33 mouse cellular contexts compared by ENCODE assay signal in genomic region chr3:122308981-122309380, GRCm38 (mm10). TPM values are rescaled to one million over a fixed set of nuclear protein-coding genes. Genes with fewer than 3 reads are reported as not detected.
DNase-seq lines count a peak whose midpoint lies in the region; ATAC-seq lines count a peak whose summit lies in the region.
"Had no signal": no experiment of that assay in that cellular context is flagged by ENCODE, and none has a peak within 500 bp of the region (broad histone marks: within the 10 kb centered on the region; RNA-seq: fewer than 3 reads in every experiment).

No protein-coding gene starts in this region.

- H3K27me3 ChIP-seq in hindbrain, embryonic 10.5 days (ENCODE audit: insufficient read depth, poor library complexity, severe bottlenecking) = peaks cover 6% of the 10 kb centered on the region; the same call in 1 of the 2 replicates
- H3K27me3 ChIP-seq in hindbrain, embryonic 12.5 days = peaks cover 4% of the 10 kb centered on the region; the same call in 1 of the 2 replicates
- H3K27me3 ChIP-seq: embryonic facial prominence, embryonic 12.5 days; hindbrain, embryonic 15.5 days; liver, embryonic 13.5 days; neural tube, embryonic 15.5 days had no signal

- no peak overlapping the region for H3K27ac ChIP-seq in hindbrain, embryonic 10.5 days
- H3K27ac ChIP-seq in hindbrain, embryonic 12.5 days = no peak overlapping the region
- H3K27ac ChIP-seq: embryonic facial prominence, embryonic 12.5 days; heart, embryonic 10.5 days; heart, embryonic 15.5 days; hindbrain, embryonic 15.5 days; limb, embryonic 10.5 days; limb, embryonic 15.5 days; liver, embryonic 13.5 days; midbrain, embryonic 13.5 days; neural tube, embryonic 15.5 days had no signal

- H3K9me3 ChIP-seq in hindbrain, embryonic 10.5 days = no peaks in the 10 kb centered on the region
- no peaks in the 10 kb centered on the region for H3K9me3 ChIP-seq in hindbrain, embryonic 12.5 days (replicated peaks)
- H3K9me3 ChIP-seq: embryonic facial prominence, embryonic 12.5 days; heart, embryonic 10.5 days; heart, embryonic 15.5 days; hindbrain, embryonic 15.5 days; limb, embryonic 10.5 days; limb, embryonic 15.5 days; liver, embryonic 13.5 days; megakaryocyte, embryonic 14.5 days; midbrain, embryonic 13.5 days; neural tube, embryonic 15.5 days had no signal

- H3K4me1 ChIP-seq in hindbrain, embryonic 10.5 days (replicated peaks) = peaks cover 4% of the 10 kb centered on the region
- H3K4me1 ChIP-seq in hindbrain, embryonic 12.5 days = peaks cover 3% of the 10 kb centered on the region; the same call in 1 of the 2 replicates
- H3K4me1 ChIP-seq: embryonic facial prominence, embryonic 12.5 days; heart, embryonic 15.5 days; hindbrain, embryonic 15.5 days; midbrain, embryonic 13.5 days; neural tube, embryonic 15.5 days had no signal

- H3K36me3 ChIP-seq in hindbrain, embryonic 10.5 days = no peaks in the 10 kb centered on the region
- H3K36me3 ChIP-seq in hindbrain, embryonic 12.5 days = no peaks in the 10 kb centered on the region
- H3K36me3 ChIP-seq: embryonic facial prominence, embryonic 12.5 days; heart, embryonic 10.5 days; heart, embryonic 15.5 days; hindbrain, embryonic 15.5 days; limb, embryonic 10.5 days; limb, embryonic 15.5 days; liver, embryonic 13.5 days; midbrain, embryonic 13.5 days; neural tube, embryonic 15.5 days had no signal

- WGBS in hindbrain, embryonic 10.5 days = 33% methylated on average over 6 of the region's 6 CpGs
- WGBS in hindbrain, embryonic 12.5 days = 35% methylated on average over 6 of the region's 6 CpGs

- peak; percentile 35 for DNase-seq in thymus, postnatal 0 days (ENCODE audit: low spot score)
- DNase-seq in thymus, postnatal 10 days (ENCODE audit: low spot score in 2 of 2) = no peak
- DNase-seq in CD4-positive, CD25-positive, alpha-beta regulatory T cell, adult 2 months (ENCODE audit: low read depth, low spot score) = peak; percentile 21
- peak; percentile 77 for DNase-seq in ZHBTc4 (ENCODE audit: low read depth, low spot score)
- DNase-seq in thymus, postnatal 4 days = peak; percentile 38
- no peak for DNase-seq in hindbrain, embryonic 10.5 days (ENCODE audit: low spot score)
- DNase-seq: adrenal gland, adult 8-10 months; cerebellum, adult 2 months; cerebellum, postnatal 14 days; gastrocnemius, postnatal 14 days; heart, adult 11 months; heart, postnatal 36 days; kidney, adult 11 months; kidney, postnatal 14 days; layer of hippocampus, adult 9-11 months; liver, embryonic 13.5 days; lung, adult 18-20 months; lung, postnatal 4 days; right cerebral cortex, postnatal 25 days had no signal

- H3K4me2 ChIP-seq in hindbrain, embryonic 12.5 days (replicated peaks) = no peak overlapping the region
- H3K4me2 ChIP-seq: embryonic facial prominence, embryonic 12.5 days; heart, embryonic 15.5 days; hindbrain, embryonic 15.5 days; limb, embryonic 15.5 days; liver, embryonic 13.5 days; midbrain, embryonic 13.5 days; neural tube, embryonic 15.5 days had no signal

- H3K9ac ChIP-seq in hindbrain, embryonic 12.5 days = no peak overlapping the region
- H3K9ac ChIP-seq: embryonic facial prominence, embryonic 12.5 days; heart, embryonic 15.5 days; hindbrain, embryonic 15.5 days; limb, embryonic 15.5 days; liver, embryonic 13.5 days; midbrain, embryonic 13.5 days; neural tube, embryonic 15.5 days had no signal

- no peak overlapping the region for H3K4me3 ChIP-seq in hindbrain, embryonic 10.5 days
- H3K4me3 ChIP-seq in hindbrain, embryonic 12.5 days = no peak overlapping the region
- H3K4me3 ChIP-seq: embryonic facial prominence, embryonic 12.5 days; heart, embryonic 10.5 days; heart, embryonic 15.5 days; hindbrain, embryonic 15.5 days; limb, embryonic 10.5 days; limb, embryonic 15.5 days; liver, embryonic 13.5 days; midbrain, embryonic 13.5 days; neural tube, embryonic 15.5 days had no signal

- ATAC-seq in hindbrain, embryonic 12.5 days (ENCODE audit: low FRiP score) = no peak
- ATAC-seq: activated CD4-positive, CD25-positive, alpha-beta regulatory T cell, adult 4 months; forebrain, embryonic 16.5 days; inflammation-experienced regulatory T-cells, adult 6 months; lung, postnatal 0 days had no signal

RNA-seq across cellular contexts. Expression of gene Bcar3, which starts 15.0 kb away (rescaled TPM):
- 4.5 and 5.3 TPM in 2 replicates for polyA plus RNA-seq in thymus, postnatal 0 days (2015; fragmentation: Nextera tagmentation; extraction: Ambion mirVana)
- 10.5 and 11.8 TPM in 2 replicates for polyA plus RNA-seq in hindbrain, embryonic 10.5 days (2016; fragmentation: Nextera tagmentation; extraction: Ambion mirVana)
- polyA plus RNA-seq in hindbrain, embryonic 12.5 days (2016; fragmentation: Nextera tagmentation; extraction: Ambion mirVana) = 8.1 and 8.8 TPM in 2 replicates

RNA-seq across cellular contexts. Expression of gene Dnttip2, which starts 34.8 kb away (rescaled TPM):
- polyA plus RNA-seq in thymus, postnatal 0 days (2015; fragmentation: Nextera tagmentation; extraction: Ambion mirVana) = 68.5 and 71.5 TPM in 2 replicates
- polyA plus RNA-seq in hindbrain, embryonic 10.5 days (2016; fragmentation: Nextera tagmentation; extraction: Ambion mirVana) = 65.0 and 83.1 TPM in 2 replicates
- polyA plus RNA-seq in hindbrain, embryonic 12.5 days (2016; fragmentation: Nextera tagmentation; extraction: Ambion mirVana) = 70.1 and 75.0 TPM in 2 replicates

Comparison
In these comparisons a context has a peak if more than half of its experiments do, and no peak if none do; other contexts are left out.
1. DNase-seq: peak in thymus, postnatal 0 days (single experiment), CD4-positive, CD25-positive, alpha-beta regulatory T cell, adult 2 months (single experiment), ZHBTc4 (single experiment) and thymus, postnatal 4 days (single experiment); none in thymus, postnatal 10 days (0 of 2) and hindbrain, embryonic 10.5 days (single experiment).